Mouse (Mus musculus) CH12.LX (cell line): ENCODE measurements at regions not wholly inside any gene's neighbourhood (a gene's known extent, or its start where the extent isn't known, plus 50 kb on each side); places are given as distances from the start of the nearest gene placed in this dataset.

Source experiments
- BHLHE40 ChIP-seq: IDR thresholded peaks from 2 replicates; pipeline ENCODE4 v1.6.1; 2011; ENCODE audit warnings: mild to moderate bottlenecking, low read depth, low read length, improper control_type of control experiment
- CHD1 ChIP-seq: IDR thresholded peaks from 2 replicates; pipeline ENCODE4 v1.6.1; 2012; ENCODE audit warnings: low read depth, low read length, improper control_type of control experiment, inconsistent platforms
- CTCF ChIP-seq, 2 experiments: IDR thresholded peaks in 1 of 2; conservative IDR thresholded peaks in 1 of 2; 2 replicates each; pipeline ENCODE4 v1.5.1; 2011 to 2012; ENCODE audit warnings: low read depth in 2 of 2, low read length in 2 of 2, improper control_type of control experiment in 1 of 2, inconsistent platforms in 1 of 2, mild to moderate bottlenecking in 1 of 2, moderate library complexity in 1 of 2
- MAZ ChIP-seq: IDR thresholded peaks from 2 replicates; pipeline ENCODE4 v1.6.1; 2012; ENCODE audit warnings: low read depth, mild to moderate bottlenecking, inconsistent platforms, low read length, improper control_type of control experiment, moderate library complexity
- POLR2A ChIP-seq: IDR thresholded peaks from 2 replicates; pipeline ENCODE4 v1.6.1; 2011; ENCODE audit warnings: low read depth, mild to moderate bottlenecking, improper control_type of control experiment, low read length

- TF ChIP-seq CTCF (conservative IDR thresholded peaks at IDR 0.05 in 1 of 2, IDR thresholded peaks at IDR 0.05 in 1 of 2; ENCODE audit: low read depth in 2 of 2, low read length in 2 of 2) (no peak), POLR2A (no peak), MAZ (no peak), CHD1 (no peak), BHLHE40 (no peak)
Observed at GRCm38 (mm10) chr1:35858342-35858741, 209.9 kb upstream of the Hs6st1 start.
